Mouse (Mus musculus) intestine, embryonic 15.5 days (tissue): ENCODE measurements at regions not wholly inside any gene's neighbourhood (a gene's known extent, or its start where the extent isn't known, plus 50 kb on each side); places are given as distances from the start of the nearest gene placed in this dataset.

Experiments
- ATAC-seq: fragments of 200-750 bp; cut with Nextera tagmentation; 2 replicates; pipeline ENCODE4 v1.8.0; 2017; ENCODE audit warnings: moderate TSS enrichment, moderate library complexity
- H3K27ac ChIP-seq: fragments of 300-500 bp; sonication (generic); 2 replicates; pipeline ENCODE4 v1.5.1; 2015; ENCODE audit warnings: mild to moderate bottlenecking, inconsistent platforms
- H3K27me3 ChIP-seq: fragments of 300-500 bp; sonication (generic); replicated peaks from 2 replicates; pipeline ENCODE4 v1.6.1; 2015; ENCODE audit warnings: inconsistent platforms
- H3K36me3 ChIP-seq: fragments of 300-500 bp; sonication (generic); 2 replicates; pipeline ENCODE4 v1.6.1; 2015; ENCODE audit warnings: inconsistent platforms
- H3K4me1 ChIP-seq: fragments of 300-500 bp; sonication (generic); replicated peaks from 2 replicates; pipeline ENCODE4 v1.6.1; 2015; ENCODE audit warnings: inconsistent platforms
- H3K4me2 ChIP-seq: fragments of 300-500 bp; sonication (generic); replicated peaks from 2 replicates; pipeline ENCODE4 v1.6.1; 2015; ENCODE audit warnings: mild to moderate bottlenecking, inconsistent platforms
- H3K4me3 ChIP-seq: fragments of 300-500 bp; sonication (generic); replicated peaks from 2 replicates; pipeline ENCODE4 v1.5.1; 2015; ENCODE audit warnings: inconsistent platforms
- H3K9ac ChIP-seq: fragments of 300-500 bp; sonication (generic); 2 replicates; pipeline ENCODE4 v1.6.1; 2015; ENCODE audit warnings: inconsistent platforms
- H3K9me3 ChIP-seq: fragments of 300-500 bp; sonication (generic); 2 replicates; pipeline ENCODE4 v1.6.1; 2016; ENCODE audit warnings: inconsistent platforms
- WGBS: fragments of 180-500 bp; shearing (Covaris S2); methylation state at CpG from one replicate; pipeline ENCODE4 v1.1.7; 2015; 5-methylcytosine and 5-hydroxymethylcytosine counted together

DNA sequence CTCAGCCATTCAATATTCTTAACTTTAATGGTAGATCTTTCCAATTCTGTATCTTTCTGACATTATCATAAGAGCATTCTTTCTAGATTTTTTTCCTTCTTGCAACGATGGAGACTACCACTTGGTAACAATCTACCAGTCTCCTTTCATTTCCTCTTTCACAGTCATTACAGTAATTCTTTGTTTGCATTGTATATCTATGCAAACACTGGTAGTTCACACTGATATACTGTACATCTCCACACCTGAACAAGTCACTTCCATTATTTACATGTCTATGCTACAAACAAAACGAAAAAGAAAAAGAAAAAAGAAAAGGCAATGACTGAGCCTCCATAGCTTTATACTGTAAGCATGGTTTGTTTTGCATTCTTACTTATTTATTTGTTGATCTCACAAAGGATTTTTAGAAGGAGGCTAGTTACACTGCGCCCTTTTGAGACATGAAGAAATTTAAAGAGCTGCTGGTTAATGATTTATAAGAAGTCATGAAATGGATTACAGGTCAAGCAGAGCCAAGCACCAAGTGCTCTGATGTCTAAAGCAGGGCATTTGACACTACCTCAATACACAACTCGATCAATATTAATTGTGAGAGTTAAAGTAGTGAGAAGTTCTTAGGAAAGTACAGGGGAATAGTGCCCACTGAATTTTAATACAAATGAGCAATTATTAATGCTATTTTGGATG lies 56.5 kb upstream of the Dgkb start:
- H3K9me3 ChIP-seq, result no peaks in the 10 kb centered on the region
- H3K4me1 ChIP-seq, result no peaks in the 10 kb centered on the region
- no peaks in the 10 kb centered on the region for H3K36me3 ChIP-seq
- ATAC-seq, result peak; percentile 83
- H3K4me2 ChIP-seq, result no peak overlapping the region
- no peak overlapping the region for H3K27ac ChIP-seq
- H3K27me3 ChIP-seq, result no peaks in the 10 kb centered on the region
- no peak overlapping the region for H3K9ac ChIP-seq
- 62% methylated on average over 4 of the region's 4 CpGs for WGBS
- H3K4me3 ChIP-seq, result no peak overlapping the region
